Mouse (Mus musculus) intestine, embryonic 16.5 days (tissue): ENCODE measurements around the gene Zbtb22. TPM values are rescaled to one million over a fixed set of nuclear protein-coding genes. Genes with fewer than 3 reads are reported as not detected.
A peak's percentile ranks its signal among the peaks of the same experiment; 100 is the strongest.

ENCODE experiments used
- ATAC-seq: fragments of 200-750 bp; cut with Nextera tagmentation; 2 replicates; pipeline ENCODE4 v1.8.0; 2017; ENCODE audit warnings: moderate TSS enrichment, moderate library complexity
- H3K27ac ChIP-seq: fragments of 300-500 bp; sonication (generic); 2 replicates; pipeline ENCODE4 v1.5.1; 2014; ENCODE audit warnings: mild to moderate bottlenecking, low read length
- H3K27me3 ChIP-seq: fragments of 300-500 bp; sonication (generic); replicated peaks from 2 replicates; pipeline ENCODE4 v1.6.1; 2014; ENCODE audit warnings: low read length, control low read depth, mixed read lengths; ENCODE audit not compliant: control insufficient read depth, insufficient read depth
- H3K36me3 ChIP-seq: fragments of 300-500 bp; sonication (generic); 2 replicates; pipeline ENCODE4 v1.6.1; 2014; ENCODE audit warnings: low read length, control low read depth; ENCODE audit not compliant: control insufficient read depth, insufficient read depth
- H3K4me1 ChIP-seq: fragments of 300-500 bp; sonication (generic); 2 replicates; pipeline ENCODE4 v1.6.1; 2014; ENCODE audit warnings: low read length, control low read depth, mixed read lengths; ENCODE audit not compliant: control insufficient read depth, insufficient read depth
- H3K4me2 ChIP-seq: fragments of 300-500 bp; sonication (generic); 2 replicates; pipeline ENCODE4 v1.6.1; 2014; ENCODE audit warnings: low read depth, low read length, control low read depth
- H3K4me3 ChIP-seq: fragments of 300-500 bp; sonication (generic); 2 replicates; pipeline ENCODE4 v1.5.1; 2014; ENCODE audit warnings: mild to moderate bottlenecking, low read length
- H3K9ac ChIP-seq: fragments of 300-500 bp; sonication (generic); 2 replicates; pipeline ENCODE4 v1.6.1; 2014; ENCODE audit warnings: low read depth, low read length
- H3K9me3 ChIP-seq: fragments of 300-500 bp; sonication (generic); 2 replicates; pipeline ENCODE4 v1.6.1; 2016; ENCODE audit warnings: low read length, control low read depth; ENCODE audit not compliant: control insufficient read depth
- WGBS: fragments of 180-500 bp; shearing (Covaris S2); extraction: QIAGEN DNeasy Blood & Tissue Kit; methylation state at CpG from one replicate; pipeline ENCODE4 v1.1.7; 2014; 5-methylcytosine and 5-hydroxymethylcytosine counted together
- polyA plus RNA-seq: library from polyadenylated mRNA; unstranded; fragments of >200 nt; fragmentation: Nextera tagmentation; extraction: Ambion mirVana; gene quantifications from 2 replicates; pipeline ENCODE4 v1.2.1, GENCODE M21; 2015

Zbtb22 gene
- polyA plus RNA-seq, 1 experiment from 2014 or later, result 15.0 TPM

DNA sequence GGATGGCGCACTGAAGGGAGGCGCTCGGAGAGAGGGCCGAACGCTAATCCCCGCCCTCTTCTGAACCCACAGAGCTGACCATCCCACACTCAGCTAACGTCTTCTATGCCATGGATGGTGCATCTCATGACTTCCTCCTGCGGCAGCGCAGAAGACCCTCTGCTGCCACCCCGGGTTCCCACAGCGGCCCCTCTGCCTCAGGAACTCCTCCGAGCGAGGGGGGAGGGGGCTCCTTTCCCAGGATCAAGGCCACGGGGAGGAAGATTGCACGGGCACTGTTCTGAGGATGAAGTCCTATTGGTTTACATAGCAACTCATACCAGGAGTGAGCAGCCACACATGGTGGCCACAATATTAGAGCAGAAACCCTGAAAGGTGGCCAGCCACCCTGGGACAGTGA is 21.3 kb downstream of the Zbtb22 start:
- Histone ChIP-seq H3K27ac (no peak overlapping the region), H3K4me2 (no peak overlapping the region), H3K4me3 (no peak overlapping the region), H3K27me3 (no peaks in the 10 kb centered on the region), H3K9ac (no peak overlapping the region), H3K9me3 (no peaks in the 10 kb centered on the region), H3K4me1 (peaks cover 19% of the 10 kb centered on the region), H3K36me3 (peaks cover 11% of the 10 kb centered on the region)
- 84% methylated on average over 15 of the region's 15 CpGs for WGBS
- ATAC-seq, result no peak

DNA sequence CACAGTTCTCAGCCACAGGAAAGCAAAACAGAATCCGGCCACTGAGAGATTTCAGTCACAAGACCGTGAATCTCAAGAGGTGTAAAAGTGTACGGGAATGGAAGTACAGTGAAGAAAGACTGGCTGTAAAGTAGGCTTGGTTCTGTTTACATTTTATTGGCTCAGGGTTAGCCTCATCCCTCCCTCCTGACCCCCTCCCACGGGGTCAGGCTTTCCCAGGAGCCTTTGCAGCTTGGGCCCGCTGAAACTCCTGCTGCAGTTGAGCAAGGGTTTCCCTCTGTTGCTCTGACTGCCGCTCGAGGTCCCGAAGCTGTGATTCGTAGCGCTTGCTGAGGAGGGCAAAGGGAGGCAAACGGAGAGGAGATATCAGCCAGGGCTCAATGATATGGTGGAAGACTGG is 23.1 kb downstream of the Zbtb22 start:
- WGBS, result 70% methylated on average over 11 of the region's 11 CpGs
- peak overlapping the region; percentile 87; the same call in 1 of the 2 replicates for H3K9ac ChIP-seq
- H3K9me3 ChIP-seq, result no peaks in the 10 kb centered on the region
- no peak overlapping the region for H3K27ac ChIP-seq
- no peak overlapping the region for H3K4me2 ChIP-seq
- H3K36me3 ChIP-seq, result peaks cover 15% of the 10 kb centered on the region
- no peaks in the 10 kb centered on the region for H3K27me3 ChIP-seq
- no peak for ATAC-seq
- peaks cover 19% of the 10 kb centered on the region for H3K4me1 ChIP-seq
- H3K4me3 ChIP-seq, result no peak overlapping the region

DNA sequence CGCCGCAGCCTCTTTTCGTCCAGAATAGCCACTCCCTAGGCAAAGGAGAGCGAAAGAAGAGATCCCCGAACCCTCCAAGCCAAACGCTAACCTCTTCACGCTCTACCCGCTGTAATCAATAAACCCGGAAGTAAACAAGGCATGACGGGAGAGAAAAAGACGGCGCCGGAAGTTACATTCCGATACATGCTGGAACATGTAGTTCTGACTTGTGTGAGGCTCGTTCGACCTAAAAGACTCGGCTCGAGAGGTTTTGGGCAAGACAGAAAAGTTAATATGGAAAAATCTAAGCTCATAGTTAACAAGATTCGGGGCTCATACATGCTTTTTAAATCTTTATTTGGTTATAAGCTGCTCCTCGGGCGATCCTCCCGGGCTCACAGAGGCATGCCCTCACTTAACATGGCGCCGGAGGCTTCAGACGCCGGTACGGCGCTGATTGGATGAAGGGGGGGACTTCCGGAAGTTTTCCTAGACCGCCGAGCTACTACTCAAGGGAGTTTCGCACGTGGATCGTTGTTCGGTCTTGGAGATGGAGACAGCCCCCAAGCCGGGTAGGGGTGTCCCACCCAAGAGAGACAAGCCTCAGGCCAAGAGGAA is 24.6 kb downstream of the Zbtb22 start, which contains the start of the genes Pfdn6 and Wdr46:
Gene Pfdn6 (minus strand): TSS at position 138 of the 600 bp plus-strand sequence.
Gene Wdr46 (plus strand): TSS at position 455 of the 600 bp plus-strand sequence.
- Histone ChIP-seq H3K4me3 (peak within 1 kb of the TSS; percentile 85), H3K4me2 (peak within 1 kb of the TSS; percentile 92), H3K9me3 (no peaks in the 10 kb centered on the region), H3K27ac (no peak within 1 kb of the TSS; the same call in 1 of the 2 replicates), H3K36me3 (peaks cover 21% of the 10 kb centered on the region), H3K27me3 (no peaks in the 10 kb centered on the region), H3K9ac (peak within 1 kb of the TSS; percentile 87), H3K4me1 (peaks cover 19% of the 10 kb centered on the region)
- under 1% methylated on average over 36 of the region's 36 CpGs for WGBS
- ATAC-seq, result peak; percentile 93

DNA sequence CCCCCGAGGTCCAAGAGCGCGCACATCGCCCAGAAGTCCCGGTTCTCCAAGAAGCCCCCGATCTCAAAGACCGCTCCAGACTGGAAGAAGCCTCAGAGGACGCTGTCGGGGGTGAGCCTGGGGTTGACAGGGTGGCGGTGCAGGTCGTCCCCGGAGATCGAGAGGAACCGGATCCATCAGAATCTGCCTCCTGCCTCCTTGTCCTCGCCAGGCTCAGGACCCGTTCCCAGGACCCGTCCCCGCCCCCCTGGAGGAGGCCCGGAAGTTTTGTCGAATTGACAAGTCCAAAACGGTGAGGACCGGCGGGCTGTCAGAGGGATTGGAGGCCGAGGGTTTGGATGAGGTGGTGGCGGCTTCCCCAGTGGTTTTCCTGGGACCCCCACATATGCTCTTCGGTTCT is 25.3 kb downstream of the Zbtb22 start:
- H3K4me3 ChIP-seq, result peak overlapping the region; percentile 85

DNA sequence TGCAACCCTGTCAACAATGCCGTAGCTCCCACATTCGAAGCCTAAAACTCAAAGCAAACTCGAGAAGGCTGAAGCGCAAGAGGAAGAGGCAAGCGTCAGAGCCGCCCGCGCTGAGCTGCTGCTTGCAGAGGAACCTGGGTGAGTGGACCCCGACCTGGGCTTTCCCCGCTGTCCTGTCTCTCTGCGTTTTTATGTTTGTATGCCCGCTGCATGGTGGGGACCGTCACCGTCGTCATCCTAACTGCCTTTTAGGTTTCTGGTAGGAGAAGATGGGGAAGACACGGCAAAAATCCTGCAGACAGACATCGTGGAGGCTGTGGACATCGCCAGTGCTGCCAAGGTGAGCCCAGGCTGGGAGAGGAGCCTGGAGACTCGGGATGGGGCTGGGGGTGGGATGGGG is 25.7 kb downstream of the Zbtb22 start:
- 52% methylated on average over 19 of the region's 19 CpGs for WGBS
- ATAC-seq, result no peak
- no peaks in the 10 kb centered on the region for H3K9me3 ChIP-seq
- H3K4me3 ChIP-seq, result peak overlapping the region; percentile 85
- H3K27ac ChIP-seq, result no peak overlapping the region
- no peaks in the 10 kb centered on the region for H3K27me3 ChIP-seq
- H3K4me2 ChIP-seq, result peak overlapping the region; percentile 92
- peaks cover 19% of the 10 kb centered on the region for H3K4me1 ChIP-seq
- H3K36me3 ChIP-seq, result peaks cover 19% of the 10 kb centered on the region
- peak overlapping the region; percentile 87 for H3K9ac ChIP-seq

More for the DNA sequence above, 25.3 kb downstream of the Zbtb22 start:
- no peaks in the 10 kb centered on the region for H3K27me3 ChIP-seq
- ATAC-seq, result peak; percentile 3; the same call in 1 of the 2 replicates
- H3K9ac ChIP-seq, result peak overlapping the region; percentile 87
- peak overlapping the region; percentile 92 for H3K4me2 ChIP-seq
- no peak overlapping the region for H3K27ac ChIP-seq
- H3K9me3 ChIP-seq, result no peaks in the 10 kb centered on the region
- 2% methylated on average over 26 of the region's 26 CpGs for WGBS
- H3K4me1 ChIP-seq, result peaks cover 19% of the 10 kb centered on the region
- H3K36me3 ChIP-seq, result peaks cover 19% of the 10 kb centered on the region

DNA sequence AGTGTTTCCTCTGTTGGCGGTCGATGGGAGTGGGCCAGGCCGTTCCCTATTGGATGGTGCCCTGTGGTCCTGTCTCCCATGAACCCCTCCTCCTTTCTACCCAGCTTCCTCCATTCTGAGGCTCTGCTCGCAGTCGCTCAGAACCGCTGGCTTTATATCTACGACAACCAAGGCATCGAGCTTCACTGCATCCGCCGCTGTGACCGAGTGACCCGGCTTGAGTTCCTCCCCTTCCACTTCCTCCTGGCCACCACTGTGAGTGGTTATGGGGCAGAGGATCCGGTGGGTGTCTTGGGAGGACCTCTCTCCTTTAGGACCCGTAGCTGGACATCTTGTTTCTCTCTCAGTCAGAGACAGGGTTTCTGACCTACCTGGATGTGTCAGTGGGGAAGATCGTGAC is 27.8 kb downstream of the Zbtb22 start:
- Histone ChIP-seq H3K9me3 (no peaks in the 10 kb centered on the region), H3K27ac (no peak overlapping the region), H3K4me2 (no peak overlapping the region), H3K4me1 (peaks cover 24% of the 10 kb centered on the region), H3K9ac (no peak overlapping the region), H3K4me3 (no peak overlapping the region), H3K27me3 (no peaks in the 10 kb centered on the region), H3K36me3 (peaks cover 17% of the 10 kb centered on the region; the same call in 1 of the 2 replicates)
- no peak for ATAC-seq
- 93% methylated on average over 15 of the region's 15 CpGs for whole genome bisulfite sequencing

DNA sequence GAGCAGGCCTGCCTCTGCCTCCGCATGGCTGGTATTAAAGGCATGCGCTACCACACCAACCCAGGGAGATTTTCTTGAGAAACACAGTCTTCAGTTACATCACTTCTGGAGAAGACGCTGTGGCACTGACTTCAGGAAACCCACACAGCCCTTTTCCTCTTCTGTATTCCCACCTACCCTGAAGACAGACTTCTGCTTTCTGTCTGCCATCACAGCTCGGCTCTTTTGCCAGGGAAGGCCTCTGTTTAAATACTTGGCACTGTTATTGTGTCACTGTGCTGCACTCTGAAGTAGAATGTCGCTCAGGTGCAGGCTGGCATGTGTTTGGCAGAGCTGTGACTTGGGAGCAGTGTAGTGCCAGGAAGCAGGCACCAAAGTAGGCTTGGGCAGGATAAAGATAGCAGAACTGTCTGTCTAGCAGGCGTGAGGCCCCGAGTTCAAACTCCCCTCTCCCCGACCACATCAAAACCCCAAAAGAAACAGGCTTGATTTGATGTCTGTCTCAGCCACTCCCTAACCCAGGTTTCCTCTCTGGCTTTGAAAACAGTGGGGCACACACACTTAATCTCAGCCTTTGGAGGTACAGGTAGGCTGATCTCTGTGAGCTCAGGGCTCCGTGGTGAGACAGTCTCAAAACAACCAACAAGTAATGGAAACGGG is 31.9 kb downstream of the Zbtb22 start:
- Histone ChIP-seq H3K4me1 (peaks cover 32% of the 10 kb centered on the region), H3K9ac (no peak overlapping the region), H3K9me3 (no peaks in the 10 kb centered on the region), H3K4me3 (no peak overlapping the region), H3K27ac (no peak overlapping the region), H3K27me3 (no peaks in the 10 kb centered on the region), H3K4me2 (no peak overlapping the region; the same call in 1 of the 2 replicates), H3K36me3 (peaks cover 17% of the 10 kb centered on the region; the same call in 1 of the 2 replicates)
- WGBS, result 90% methylated on average over 10 of the region's 10 CpGs
- no peak for ATAC-seq

DNA sequence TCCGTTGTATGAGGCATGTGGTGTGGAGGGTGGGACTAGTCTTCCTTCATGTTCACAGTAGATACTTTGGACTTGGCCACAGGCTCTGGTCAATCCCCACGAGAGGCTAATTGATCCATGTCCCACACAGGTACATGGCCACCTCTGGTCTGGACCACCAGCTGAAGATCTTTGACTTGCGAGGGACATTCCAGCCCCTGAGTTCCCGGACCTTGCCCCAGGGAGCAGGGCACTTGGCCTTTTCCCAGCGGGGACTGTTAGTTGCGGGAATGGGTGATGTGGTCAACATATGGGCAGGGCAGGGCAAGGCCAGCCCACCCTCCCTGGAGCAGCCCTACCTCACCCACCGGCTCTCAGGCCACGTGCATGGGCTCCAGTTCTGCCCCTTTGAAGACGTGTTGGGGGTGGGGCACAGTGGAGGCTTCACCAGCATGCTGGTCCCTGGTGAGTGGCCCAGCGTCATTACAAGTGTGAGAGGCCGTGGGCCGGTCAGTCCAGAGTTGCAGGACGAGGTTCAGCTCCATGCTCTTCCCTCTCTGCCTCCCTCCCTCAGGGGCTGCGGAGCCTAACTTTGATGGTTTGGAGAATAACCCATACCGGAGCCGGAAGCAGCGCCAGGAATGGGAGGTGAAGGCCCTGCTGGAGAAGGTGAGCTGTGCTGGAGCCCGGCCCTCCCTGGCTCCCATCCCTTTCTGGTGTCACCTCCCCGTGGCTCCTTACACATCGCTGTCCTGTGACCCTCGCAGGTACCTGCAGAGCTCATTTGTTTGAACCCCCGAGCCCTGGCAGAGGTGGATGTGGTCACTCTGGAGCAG is 32.6 kb downstream of the Zbtb22 start:
- Histone ChIP-seq H3K27ac (peak overlapping the region; percentile 98), H3K4me1 (peaks cover 39% of the 10 kb centered on the region), H3K27me3 (no peaks in the 10 kb centered on the region), H3K4me3 (0 out of 2 replicates have a peak overlapping the region, but pooled peaks have one; percentile 5), H3K36me3 (peaks cover 14% of the 10 kb centered on the region; the same call in 1 of the 2 replicates), H3K4me2 (peak overlapping the region; percentile 91; the same call in 1 of the 2 replicates), H3K9ac (peak overlapping the region; percentile 40; the same call in 1 of the 2 replicates), H3K9me3 (no peaks in the 10 kb centered on the region)
- 82% methylated on average over 22 of the region's 22 CpGs for WGBS
- ATAC-seq, result no peak
